Mouse (Mus musculus) left cerebral cortex, adult 11 months (tissue): ENCODE measurements at regions not wholly inside any gene's neighbourhood (a gene's known extent, or its start where the extent isn't known, plus 50 kb on each side); places are given as distances from the start of the nearest gene placed in this dataset.

Source experiments
- DNase-seq: peaks from one replicate; pipeline ENCODE4 v3.0.0; 2022; ENCODE audit warnings: low spot score

- no peak for DNase-seq
Observed at GRCm38 (mm10) chr12:79967491-79968255, 145.1 kb downstream of the Zfp36l1 start.

GRCm38 (mm10) chr12:79966621-79967490 is 146.0 kb downstream of the Zfp36l1 start:
- no peak for DNase-seq

GRCm38 (mm10) chr12:79966289-79966615 is 146.6 kb downstream of the Zfp36l1 start:
- DNase-seq: no peak

- DNase-seq: no peak
Observed at GRCm38 (mm10) chr12:79965471-79966288, 147.1 kb downstream of the Zfp36l1 start.

- no peak for DNase-seq
Observed at GRCm38 (mm10) chr12:79963443-79964025, 149.3 kb downstream of the Zfp36l1 start.

- DNase-seq: no peak
Observed at GRCm38 (mm10) chr12:79962649-79963236, 150.1 kb downstream of the Zfp36l1 start.

GRCm38 (mm10) chr12:79961881-79962280 is 150.9 kb downstream of the Zfp36l1 start:
- no peak for DNase-seq

- DNase-seq: no peak
Observed at GRCm38 (mm10) chr12:79961076-79961475, 151.7 kb downstream of the Zfp36l1 start.

- DNase-seq: no peak
Observed at GRCm38 (mm10) chr12:79960446-79960845, 152.4 kb downstream of the Zfp36l1 start.

GRCm38 (mm10) chr12:79959540-79960305 is 153.1 kb downstream of the Zfp36l1 start:
- no peak for DNase-seq

- DNase-seq: no peak
Observed at GRCm38 (mm10) chr12:79957211-79957610, 155.6 kb downstream of the Zfp36l1 start.

GRCm38 (mm10) chr12:79956351-79956750 is 156.5 kb downstream of the Zfp36l1 start:
- no peak for DNase-seq

- no peak for DNase-seq
Observed at GRCm38 (mm10) chr12:79955501-79955900, 157.3 kb downstream of the Zfp36l1 start.

GRCm38 (mm10) chr12:79950579-79951112 is 162.2 kb downstream of the Zfp36l1 start:
- no peak for DNase-seq

GRCm38 (mm10) chr12:79949101-79949824 is 163.6 kb downstream of the Zfp36l1 start:
- DNase-seq: no peak

- no peak for DNase-seq
Observed at GRCm38 (mm10) chr12:79947574-79947973, 165.2 kb downstream of the Zfp36l1 start.

- no peak for DNase-seq
Observed at GRCm38 (mm10) chr12:79946777-79947176, 166.0 kb downstream of the Zfp36l1 start.

- no peak for DNase-seq
Observed at GRCm38 (mm10) chr12:79945899-79946298, 166.9 kb downstream of the Zfp36l1 start.

- DNase-seq: no peak
Observed at GRCm38 (mm10) chr12:79944714-79945493, 167.9 kb downstream of the Zfp36l1 start.
